Mouse (Mus musculus) small intestine, adult 2 months (tissue): Measurements from ENCODE around the gene Sephs1. TPM values are rescaled to one million over a fixed set of nuclear protein-coding genes. Genes with fewer than 3 reads are reported as not detected.
A peak's percentile ranks its signal among the peaks of the same experiment; 100 is the strongest.

Experiments
- H3K27ac ChIP-seq: fragments of 200-500 bp; 2 replicates; pipeline ENCODE4 v1.5.1; 2012; ENCODE audit warnings: low read depth, low read length, control low read depth, inconsistent platforms; ENCODE audit not compliant: insufficient read depth
- H3K27me3 ChIP-seq: fragments of 200-500 bp; 2 replicates; pipeline ENCODE4 v1.6.1; 2012; ENCODE audit warnings: mild to moderate bottlenecking, moderate library complexity, low read length, inconsistent platforms; ENCODE audit not compliant: control insufficient read depth, insufficient read depth
- H3K36me3 ChIP-seq: fragments of 200-500 bp; 2 replicates; pipeline ENCODE4 v1.6.1; 2012; ENCODE audit warnings: mild to moderate bottlenecking, low read length, control low read depth, inconsistent platforms; ENCODE audit not compliant: control insufficient read depth, insufficient read depth
- H3K4me1 ChIP-seq: fragments of 200-500 bp; 2 replicates; pipeline ENCODE4 v1.6.1; 2012; ENCODE audit warnings: low read length, inconsistent platforms, mixed read lengths; ENCODE audit not compliant: control insufficient read depth, insufficient read depth, insufficient read length
- H3K4me3 ChIP-seq: fragments of 200-500 bp; 2 replicates; pipeline ENCODE4 v1.5.1; 2012; ENCODE audit warnings: low read depth, mild to moderate bottlenecking, control low read depth, inconsistent platforms, low read length, moderate library complexity
- CTCF ChIP-seq: fragments of 200-500 bp; IDR thresholded peaks from 2 replicates; pipeline ENCODE4 v1.5.1; 2012; ENCODE audit warnings: low read depth, mild to moderate bottlenecking, control low read depth, inconsistent platforms, low read length, moderate library complexity, mixed read lengths; ENCODE audit not compliant: insufficient replicate concordance, insufficient read length; ENCODE audit errors: extremely low read depth
- POLR2A ChIP-seq: fragments of 200-500 bp; IDR thresholded peaks from 2 replicates; pipeline ENCODE4 v1.6.1; 2012; ENCODE audit warnings: low read depth, mild to moderate bottlenecking, control low read depth, inconsistent platforms, low read length, moderate library complexity
- WGBS: fragments of 180-500 bp; shearing (Covaris S2); methylation state at CpG from one replicate; pipeline ENCODE4 v1.1.7; 2018; 5-methylcytosine and 5-hydroxymethylcytosine counted together
- polyA plus RNA-seq: library from polyadenylated mRNA; depleted of rRNA; stranded (reverse); fragments of >200 nt; gene quantifications from 2 replicates; pipeline ENCODE4 v1.2.3, GENCODE M21; 2012

Gene Sephs1
- polyA plus RNA-seq, 1 experiment, result 12.1 TPM

- peaks cover 11% of the 10 kb centered on the region; the same call in 1 of the 2 replicates for H3K36me3 ChIP-seq
- no peaks in the 10 kb centered on the region for H3K4me1 ChIP-seq
- TF ChIP-seq CTCF, result no peak
- TF ChIP-seq POLR2A, result no peak; the same call in 1 of the 2 replicates
- H3K27me3 ChIP-seq, result no peaks in the 10 kb centered on the region
- peak overlapping the region; percentile 86 for H3K4me3 ChIP-seq
- H3K27ac ChIP-seq, result peak overlapping the region; percentile 60
- WGBS, result 1% methylated on average over 62 of the region's 63 CpGs
Observed at GRCm38 (mm10) chr2:4882249-4882791, 956 bp downstream of the Sephs1 start.

GRCm38 (mm10) chr2:4883009-4883704 is 1.8 kb downstream of the Sephs1 start:
- Histone ChIP-seq H3K4me3 (no peak overlapping the region), H3K27ac (no peak overlapping the region), H3K36me3 (peaks cover 14% of the 10 kb centered on the region; the same call in 1 of the 2 replicates), H3K27me3 (no peaks in the 10 kb centered on the region), H3K4me1 (no peaks in the 10 kb centered on the region)
- 1% methylated on average over 18 of the region's 18 CpGs for WGBS
- TF ChIP-seq POLR2A (no peak), CTCF (no peak)

GRCm38 (mm10) chr2:4886896-4887295 is 5.5 kb downstream of the Sephs1 start:
- peaks cover 35% of the 10 kb centered on the region for H3K36me3 ChIP-seq

GRCm38 (mm10) chr2:4895598-4895997 is 14.2 kb downstream of the Sephs1 start:
- H3K4me3 ChIP-seq, result no peak overlapping the region
- no peaks in the 10 kb centered on the region for H3K27me3 ChIP-seq
- no peak for TF ChIP-seq POLR2A
- no peak for TF ChIP-seq CTCF
- H3K4me1 ChIP-seq, result no peaks in the 10 kb centered on the region
- H3K36me3 ChIP-seq, result peaks cover 56% of the 10 kb centered on the region
- H3K27ac ChIP-seq, result no peak overlapping the region
- 75% methylated on average over 2 of the region's 2 CpGs for WGBS

More at GRCm38 (mm10) chr2:4886896-4887295, 5.5 kb downstream of the Sephs1 start:
- TF ChIP-seq POLR2A (no peak), CTCF (no peak)
- H3K27me3 ChIP-seq, result no peaks in the 10 kb centered on the region
- H3K4me3 ChIP-seq, result no peak overlapping the region
- H3K4me1 ChIP-seq, result no peaks in the 10 kb centered on the region
- WGBS, result 60% methylated on average over 6 of the region's 6 CpGs
- H3K27ac ChIP-seq, result no peak overlapping the region

DNA sequence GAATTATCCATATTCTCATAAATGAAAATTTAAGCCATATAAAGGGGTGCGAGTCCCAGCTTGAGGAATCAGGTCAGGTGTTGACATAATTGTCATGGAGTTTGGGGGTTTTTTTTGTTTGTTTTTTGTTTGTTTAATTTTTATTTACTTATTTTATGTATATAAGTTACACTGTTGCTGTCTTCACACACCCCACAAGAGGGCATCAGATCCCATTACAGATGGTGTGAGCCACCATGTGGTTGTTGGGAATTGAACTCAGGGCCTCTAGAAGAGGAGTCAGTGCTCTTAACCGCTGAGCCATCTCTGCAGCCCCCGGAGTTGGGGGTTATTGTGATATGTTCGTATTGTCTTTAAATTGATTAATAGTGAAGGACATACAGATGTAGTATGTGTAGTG is 15.6 kb downstream of the Sephs1 start:
- Histone ChIP-seq H3K27me3 (no peaks in the 10 kb centered on the region), H3K4me3 (no peak overlapping the region), H3K27ac (no peak overlapping the region), H3K36me3 (peaks cover 52% of the 10 kb centered on the region), H3K4me1 (peaks cover 1% of the 10 kb centered on the region; the same call in 1 of the 2 replicates)
- no peak for TF ChIP-seq CTCF
- no peak for TF ChIP-seq POLR2A
- WGBS, result 95% methylated on average over 4 of the region's 4 CpGs

- Histone ChIP-seq H3K27ac (no peak overlapping the region), H3K36me3 (peaks cover 47% of the 10 kb centered on the region), H3K27me3 (no peaks in the 10 kb centered on the region), H3K4me1 (peaks cover 4% of the 10 kb centered on the region; the same call in 1 of the 2 replicates), H3K4me3 (no peak overlapping the region)
- WGBS, result 91% methylated on average over 6 of the region's 6 CpGs
- TF ChIP-seq POLR2A (no peak), CTCF (no peak)
Observed at GRCm38 (mm10) chr2:4900624-4901023, 19.3 kb downstream of the Sephs1 start.

- Histone ChIP-seq H3K27ac (peak overlapping the region; percentile 90), H3K4me3 (no peak overlapping the region), H3K36me3 (peaks cover 53% of the 10 kb centered on the region), H3K27me3 (no peaks in the 10 kb centered on the region), H3K4me1 (peaks cover 4% of the 10 kb centered on the region; the same call in 1 of the 2 replicates)
- TF ChIP-seq CTCF (no peak), POLR2A (no peak)
- WGBS, result 43% methylated on average over 5 of the region's 5 CpGs
Observed at GRCm38 (mm10) chr2:4902346-4902745, 21.0 kb downstream of the Sephs1 start.
